In genomic region chr5:35162120-35162519, GRCm38 (mm10) we compare ENCODE assay signal across 19 mouse cellular contexts. TPM values are rescaled to one million over a fixed set of nuclear protein-coding genes. Genes with fewer than 3 reads are reported as not detected.
DNase-seq lines count a peak whose midpoint lies in the region; ATAC-seq and TF ChIP-seq lines count a peak whose summit lies in the region.
"Had no signal": no experiment of that assay in that cellular context is flagged by ENCODE, and none has a peak within 500 bp of the region (broad histone marks: within the 10 kb centered on the region; RNA-seq: fewer than 3 reads in every experiment).

No protein-coding gene starts in this region.

- H3K4me2 ChIP-seq in midbrain, embryonic 11.5 days = no peak overlapping the region
- H3K4me2 ChIP-seq in midbrain, embryonic 16.5 days (ENCODE audit: low read length) = no peak overlapping the region
- H3K4me2 ChIP-seq in liver, embryonic 12.5 days = peak overlapping the region; percentile 49
- H3K4me2 ChIP-seq in liver, embryonic 15.5 days = peak overlapping the region; percentile 60
- H3K4me2 ChIP-seq: forebrain, embryonic 12.5 days; forebrain, embryonic 15.5 days; hindbrain, embryonic 12.5 days; hindbrain, embryonic 15.5 days had no signal

- no peak overlapping the region for H3K27ac ChIP-seq in midbrain, embryonic 11.5 days (ENCODE audit: low read depth, low read length)
- no peak overlapping the region for H3K27ac ChIP-seq in midbrain, embryonic 16.5 days (ENCODE audit: low read length)
- peak overlapping the region; percentile 71 for H3K27ac ChIP-seq in liver, embryonic 12.5 days
- peak overlapping the region; percentile 77 for H3K27ac ChIP-seq in liver, embryonic 15.5 days (replicated peaks)
- H3K27ac ChIP-seq in cerebellum, adult 2 months (ENCODE audit: insufficient read depth, low read length) = no peak overlapping the region
- H3K27ac ChIP-seq: forebrain, embryonic 12.5 days; forebrain, embryonic 15.5 days; hindbrain, embryonic 12.5 days; hindbrain, embryonic 15.5 days had no signal

- ATAC-seq in midbrain, embryonic 11.5 days (ENCODE audit: low FRiP score) = no peak
- no peak for ATAC-seq in midbrain, embryonic 16.5 days
- ATAC-seq in liver, embryonic 12.5 days = peak; percentile 61
- ATAC-seq in liver, embryonic 15.5 days (ENCODE audit: insufficient read depth) = peak; percentile 58
- ATAC-seq: activated CD4-positive, CD25-positive, alpha-beta regulatory T cell, adult 4 months; CD4-positive, CD25-positive, alpha-beta regulatory T cell, adult 4 months; forebrain, embryonic 15.5 days had no signal

- no peaks in the 10 kb centered on the region for H3K4me1 ChIP-seq in midbrain, embryonic 11.5 days (ENCODE audit: control insufficient read depth, insufficient read depth, low read length)
- no peaks in the 10 kb centered on the region for H3K4me1 ChIP-seq in midbrain, embryonic 16.5 days (ENCODE audit: control insufficient read depth, insufficient read depth, low read length)
- H3K4me1 ChIP-seq in liver, embryonic 12.5 days = peaks cover 86% of the 10 kb centered on the region
- H3K4me1 ChIP-seq in liver, embryonic 15.5 days (replicated peaks) = peaks cover 78% of the 10 kb centered on the region
- H3K4me1 ChIP-seq in cerebellum, adult 2 months (ENCODE audit: control insufficient read depth, insufficient read depth, low read length) = peaks cover 39% of the 10 kb centered on the region

- no peak for TF ChIP-seq CTCF in cerebellum, adult 2 months (IDR thresholded peaks at IDR 0.05; ENCODE audit: borderline replicate concordance, insufficient read depth, low read depth, low read length)

- no peaks in the 10 kb centered on the region for H3K36me3 ChIP-seq in midbrain, embryonic 11.5 days (ENCODE audit: control insufficient read depth, insufficient read depth, low read length)
- H3K36me3 ChIP-seq in midbrain, embryonic 16.5 days (ENCODE audit: control insufficient read depth, insufficient read depth, low read length) = no peaks in the 10 kb centered on the region
- H3K36me3 ChIP-seq in liver, embryonic 12.5 days = no peaks in the 10 kb centered on the region
- no peaks in the 10 kb centered on the region for H3K36me3 ChIP-seq in liver, embryonic 15.5 days (replicated peaks)
- H3K36me3 ChIP-seq: forebrain, embryonic 12.5 days; forebrain, embryonic 15.5 days; hindbrain, embryonic 12.5 days; hindbrain, embryonic 15.5 days had no signal

- no peaks in the 10 kb centered on the region for H3K9me3 ChIP-seq in midbrain, embryonic 11.5 days (ENCODE audit: control insufficient read depth, low read length)
- no peaks in the 10 kb centered on the region for H3K9me3 ChIP-seq in midbrain, embryonic 16.5 days (replicated peaks; ENCODE audit: control insufficient read depth, low read length, poor library complexity, severe bottlenecking)
- H3K9me3 ChIP-seq in liver, embryonic 12.5 days (replicated peaks) = no peaks in the 10 kb centered on the region
- no peaks in the 10 kb centered on the region for H3K9me3 ChIP-seq in liver, embryonic 15.5 days (replicated peaks)
- H3K9me3 ChIP-seq: forebrain, embryonic 12.5 days; forebrain, embryonic 15.5 days; hindbrain, embryonic 12.5 days; hindbrain, embryonic 15.5 days had no signal

- WGBS in midbrain, embryonic 11.5 days = 83% methylated on average over 3 of the region's 3 CpGs
- WGBS in midbrain, embryonic 16.5 days = 88% methylated on average over 3 of the region's 3 CpGs
- whole genome bisulfite sequencing in liver, embryonic 12.5 days (ENCODE audit: insufficient replicate concordance) = 76% methylated on average over 3 of the region's 3 CpGs
- 68% methylated on average over 3 of the region's 3 CpGs for WGBS in liver, embryonic 15.5 days (ENCODE audit: insufficient replicate concordance)
- WGBS in cerebellum, adult 2 months = 93% methylated on average over 3 of the region's 3 CpGs

- H3K9ac ChIP-seq in midbrain, embryonic 11.5 days (ENCODE audit: low read length) = no peak overlapping the region
- H3K9ac ChIP-seq in midbrain, embryonic 16.5 days (ENCODE audit: low read depth, low read length) = no peak overlapping the region
- H3K9ac ChIP-seq in liver, embryonic 12.5 days = peak overlapping the region; percentile 36; the same call in 1 of the 2 replicates
- peak overlapping the region; percentile 19; the same call in 1 of the 2 replicates for H3K9ac ChIP-seq in liver, embryonic 15.5 days
- H3K9ac ChIP-seq: forebrain, embryonic 12.5 days; forebrain, embryonic 15.5 days; hindbrain, embryonic 12.5 days; hindbrain, embryonic 15.5 days had no signal

- TF ChIP-seq POLR2A in cerebellum, adult 2 months (IDR thresholded peaks at IDR 0.05; ENCODE audit: borderline replicate concordance, insufficient read depth, low read length) = no peak

- no peaks in the 10 kb centered on the region for H3K27me3 ChIP-seq in midbrain, embryonic 11.5 days (ENCODE audit: control insufficient read depth, insufficient read depth, low read length)
- no peaks in the 10 kb centered on the region for H3K27me3 ChIP-seq in midbrain, embryonic 16.5 days (ENCODE audit: control insufficient read depth, insufficient read depth, low read depth, low read length)
- no peaks in the 10 kb centered on the region; the same call in 1 of the 2 replicates for H3K27me3 ChIP-seq in liver, embryonic 12.5 days (replicated peaks)
- H3K27me3 ChIP-seq in liver, embryonic 15.5 days = peaks cover 5% of the 10 kb centered on the region; the same call in 1 of the 2 replicates
- H3K27me3 ChIP-seq in cerebellum, adult 2 months (ENCODE audit: control insufficient read depth, insufficient read depth, low read length) = no peaks in the 10 kb centered on the region
- H3K27me3 ChIP-seq: forebrain, embryonic 12.5 days; forebrain, embryonic 15.5 days; hindbrain, embryonic 12.5 days; hindbrain, embryonic 15.5 days had no signal

- peak; percentile 39 for DNase-seq in midbrain, embryonic 11.5 days (ENCODE audit: low spot score, missing footprints)
- DNase-seq in cerebellum, adult 2 months = no peak
- DNase-seq in adrenal gland, postnatal 36 days = no peak
- no peak for DNase-seq in Muller cell, postnatal 12 days (ENCODE audit: inconsistent ontology term)
- DNase-seq: adrenal gland, postnatal 10 days; cerebellum, adult 11 months; cerebellum, adult 8-10 months; cerebellum, postnatal 14 days; gastrocnemius, postnatal 25 days; heart, adult 18-20 months had no signal

- no peak overlapping the region for H3K4me3 ChIP-seq in midbrain, embryonic 11.5 days (ENCODE audit: low read depth, low read length)
- H3K4me3 ChIP-seq in midbrain, embryonic 16.5 days (ENCODE audit: low read depth, low read length) = no peak overlapping the region
- H3K4me3 ChIP-seq in liver, embryonic 12.5 days = no peak overlapping the region
- peak overlapping the region; percentile 17; the same call in 1 of the 2 replicates for H3K4me3 ChIP-seq in liver, embryonic 15.5 days (replicated peaks)
- no peak overlapping the region for H3K4me3 ChIP-seq in cerebellum, adult 2 months (replicated peaks; ENCODE audit: insufficient read depth, low read depth, low read length)
- H3K4me3 ChIP-seq: forebrain, embryonic 12.5 days; forebrain, embryonic 15.5 days; hindbrain, embryonic 12.5 days; hindbrain, embryonic 15.5 days had no signal

RNA-seq across cellular contexts. Expression of gene Lrpap1, which starts 56.6 kb away (rescaled TPM):
- 95.5 and 105 TPM in 2 replicates for polyA plus RNA-seq in midbrain, embryonic 11.5 days (2014; fragmentation: Nextera tagmentation; extraction: Ambion mirVana)
- 133 and 141 TPM in 2 replicates for polyA plus RNA-seq in midbrain, embryonic 16.5 days (2015; fragmentation: Nextera tagmentation; extraction: Ambion mirVana)
- polyA plus RNA-seq in liver, embryonic 12.5 days (2016; fragmentation: Nextera tagmentation; extraction: Ambion mirVana) = 77.1 and 78.4 TPM in 2 replicates
- 77.9 and 82.8 TPM in 2 replicates for polyA plus RNA-seq in liver, embryonic 15.5 days (2015; fragmentation: Nextera tagmentation; extraction: Ambion mirVana)
- 112 and 124 TPM in 2 replicates for polyA plus RNA-seq in cerebellum, adult 2 months (2012; rRNA removed)
- total RNA-seq in adrenal gland, postnatal 36 days (2021) = 100 to 1,000 TPM; 110 to 120 TPM

Comparison
In these comparisons a context has a peak if more than half of its experiments do, and no peak if none do; other contexts are left out.
1. ATAC-seq: peak in liver, embryonic 12.5 days (single experiment) and liver, embryonic 15.5 days (single experiment); none in midbrain, embryonic 11.5 days (single experiment) and midbrain, embryonic 16.5 days (single experiment).
2. H3K27ac ChIP-seq: peak in liver, embryonic 12.5 days (single experiment) and liver, embryonic 15.5 days (single experiment); none in midbrain, embryonic 11.5 days (single experiment), midbrain, embryonic 16.5 days (single experiment) and cerebellum, adult 2 months (single experiment).
3. H3K4me2 ChIP-seq: peak in liver, embryonic 12.5 days (single experiment) and liver, embryonic 15.5 days (single experiment); none in midbrain, embryonic 11.5 days (single experiment) and midbrain, embryonic 16.5 days (single experiment).
4. H3K9ac ChIP-seq: peak in liver, embryonic 12.5 days (single experiment) and liver, embryonic 15.5 days (single experiment); none in midbrain, embryonic 11.5 days (single experiment) and midbrain, embryonic 16.5 days (single experiment).